In genomic region chr3:22190498-22190897, GRCm38 (mm10) we compare ENCODE assay signal across 8 mouse cellular contexts.
DNase-seq lines count a peak whose midpoint lies in the region; ATAC-seq lines count a peak whose summit lies in the region.

No protein-coding gene starts in this region.

- H3K27ac ChIP-seq in intestine, embryonic 15.5 days = no peak overlapping the region

- no peak overlapping the region for H3K4me2 ChIP-seq in intestine, embryonic 15.5 days (replicated peaks)

- no peaks in the 10 kb centered on the region for H3K4me1 ChIP-seq in intestine, embryonic 15.5 days (replicated peaks)

- peak; percentile 80 for ATAC-seq in cerebellum, adult (ENCODE audit: insufficient number of reproducible peaks, low FRiP score, low TSS enrichment)
- peak; percentile 61; the same call in 1 of the 2 replicates for ATAC-seq in intestine, embryonic 15.5 days
- ATAC-seq in neutrophil, adult 5-6 weeks (ENCODE audit: extremely low read depth, insufficient number of reproducible peaks, low FRiP score, poor library complexity, severe bottlenecking) = peak; percentile 76; the same call in 1 of the 2 replicates

- H3K9ac ChIP-seq in intestine, embryonic 15.5 days = no peak overlapping the region

- H3K27me3 ChIP-seq in intestine, embryonic 15.5 days (replicated peaks) = no peaks in the 10 kb centered on the region

- no peaks in the 10 kb centered on the region for H3K36me3 ChIP-seq in intestine, embryonic 15.5 days

- H3K9me3 ChIP-seq in intestine, embryonic 15.5 days = no peaks in the 10 kb centered on the region

- no peak for DNase-seq in cerebellum, adult 11-12 months
- peak; percentile 43 to 46 for DNase-seq in left cerebral cortex, adult 9 months (ENCODE audit: low spot score in 2 of 2)
- no peak for DNase-seq in left cerebral cortex, postnatal 4 days
- DNase-seq in cerebellum, adult 9-10 months = peak; percentile 75
- DNase-seq in kidney, postnatal 25 days = no peak

- intact Hi-C loops in left cerebral cortex, postnatal 4 days (cut with DNase I) = loop anchor here (10.0 kb wide), 1 partner anchor 1536 kb away; no protein-coding TSS in a partner anchor

- no peak overlapping the region for H3K4me3 ChIP-seq in intestine, embryonic 15.5 days (replicated peaks)

Comparison
In these comparisons a context has a peak if more than half of its experiments do, and no peak if none do; other contexts are left out.
1. DNase-seq: peak in left cerebral cortex, adult 9 months (2 of 2) and cerebellum, adult 9-10 months (single experiment); none in cerebellum, adult 11-12 months (single experiment), left cerebral cortex, postnatal 4 days (single experiment) and kidney, postnatal 25 days (0 of 2).
2. Peak in every context shown above with its lines, with median percentiles within 50 percentile points of each other: ATAC-seq.